Mouse (Mus musculus) bone marrow macrophage, adult 2 months (primary cell): ENCODE measurements around the gene Fignl2.

Experiments
- CTCF ChIP-seq: IDR thresholded peaks from 2 replicates; pipeline ENCODE4 v1.5.1; 2012; ENCODE audit warnings: low read depth, mild to moderate bottlenecking, low read length, moderate library complexity
- POLR2A ChIP-seq: IDR thresholded peaks from 2 replicates; pipeline ENCODE4 v1.6.1; 2012; ENCODE audit warnings: mild to moderate bottlenecking, low read depth, low read length, borderline replicate concordance

DNA sequence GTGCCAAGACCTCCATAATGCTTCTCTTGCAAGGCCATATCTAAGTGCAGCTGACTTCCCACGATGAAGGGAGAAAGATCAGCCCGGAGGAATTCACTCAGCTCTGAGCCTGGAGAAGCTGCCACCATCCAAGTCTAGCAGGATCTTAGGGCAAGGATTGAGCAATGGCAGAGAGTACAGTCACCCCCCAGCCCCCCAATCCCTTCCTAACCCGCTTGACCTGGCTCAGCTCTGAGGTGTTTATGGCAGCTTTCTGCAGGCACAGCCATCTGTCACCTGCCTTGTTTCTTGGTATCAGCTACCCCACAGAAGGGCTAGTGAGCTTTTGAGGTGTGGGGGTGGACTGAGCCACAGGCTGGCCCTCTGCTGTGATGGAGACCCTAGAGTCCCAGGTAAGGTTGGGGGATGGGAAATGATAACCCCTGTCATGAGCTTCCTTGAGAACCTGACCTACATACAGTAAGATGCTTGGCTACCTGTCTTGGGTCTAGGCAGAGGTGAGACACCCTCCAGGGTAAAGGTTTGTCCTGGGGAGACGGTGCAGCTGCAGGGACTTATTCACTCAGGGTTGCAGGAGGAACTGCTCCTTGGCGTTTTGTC lies 37.2 kb upstream of the Fignl2 start, which contains the start of gene Ankrd33:
- TF ChIP-seq POLR2A (no peak), CTCF (no peak)
